Mouse (Mus musculus) C2C12 (cell line): ENCODE data around the gene Dnah11. TPM values are rescaled to one million over a fixed set of nuclear protein-coding genes. Genes with fewer than 3 reads are reported as not detected.

Experiments used
- H3K27me3 ChIP-seq: one replicate; pipeline ENCODE4 v1.6.1; 2011; ENCODE audit not compliant: control insufficient read depth, insufficient read depth, insufficient read length
- H3K36me3 ChIP-seq: one replicate; pipeline ENCODE4 v1.6.1; 2011; ENCODE audit not compliant: control insufficient read depth, insufficient read depth
- H3K4me3 ChIP-seq: one replicate; pipeline ENCODE4 v1.5.1; 2011; ENCODE audit warnings: mild to moderate bottlenecking, control low read depth; ENCODE audit not compliant: poor library complexity, insufficient read depth, severe bottlenecking
- H3K79me2 ChIP-seq: one replicate; pipeline ENCODE4 v1.6.1; 2011; ENCODE audit not compliant: control insufficient read depth, insufficient read depth
- H3K79me3 ChIP-seq: one replicate; pipeline ENCODE4 v1.6.1; 2011; ENCODE audit warnings: low read depth, control low read depth
- H3ac ChIP-seq: one replicate; pipeline ENCODE3; 2011; ENCODE audit warnings: low read depth; ENCODE audit not compliant: control insufficient read depth, insufficient read length
- CEBPB ChIP-seq: IDR thresholded peaks from one replicate; pipeline ENCODE4 v1.6.1; 2011; ENCODE audit warnings: low read depth, mild to moderate bottlenecking, control low read depth, moderate library complexity
- CTCF ChIP-seq: IDR thresholded peaks from one replicate; pipeline ENCODE4 v1.5.1; 2011; ENCODE audit not compliant: control insufficient read depth, insufficient read depth, insufficient read length
- FOSL1 ChIP-seq: IDR thresholded peaks from one replicate; pipeline ENCODE4 v1.8.0; 2011; ENCODE audit warnings: mild to moderate bottlenecking, low read length; ENCODE audit not compliant: poor library complexity, insufficient read depth, severe bottlenecking
- MAX ChIP-seq: IDR thresholded peaks from one replicate; pipeline ENCODE4 v1.6.1; 2011; ENCODE audit warnings: mild to moderate bottlenecking, control low read depth
- MYOD1 ChIP-seq: IDR thresholded peaks from one replicate; pipeline ENCODE4 v1.6.1; 2011; ENCODE audit warnings: low read depth; ENCODE audit not compliant: control insufficient read depth, insufficient read length
- MYOG ChIP-seq: IDR thresholded peaks from one replicate; pipeline ENCODE4 v1.6.1; 2011; ENCODE audit not compliant: control insufficient read depth, insufficient read length; ENCODE audit errors: extremely low read depth
- USF1 ChIP-seq: IDR thresholded peaks from one replicate; pipeline ENCODE4 v1.6.1; 2011; ENCODE audit warnings: low read depth, mild to moderate bottlenecking, control low read depth, moderate library complexity
- polyA plus RNA-seq: library from polyadenylated mRNA; unstranded; fragments of >200 nt; fragmentation: generic; extraction: Trizol; gene quantifications from one replicate; pipeline ENCODE4 v1.2.1, GENCODE M21; 2012; ENCODE audit warnings: missing spikeins

Dnah11 gene
- polyA plus RNA-seq, 1 experiment: under 0.01 TPM

- no peaks in the 10 kb centered on the region for H3K79me3 ChIP-seq
Observed at GRCm38 (mm10) chr12:117993499-117993898, 205.3 kb downstream of the Dnah11 start.

GRCm38 (mm10) chr12:117989018-117989828 is 209.6 kb downstream of the Dnah11 start:
- Histone ChIP-seq H3K79me3 (no peaks in the 10 kb centered on the region), H3ac (no peak overlapping the region), H3K79me2 (no peaks in the 10 kb centered on the region), H3K4me3 (no peak overlapping the region), H3K36me3 (no peaks in the 10 kb centered on the region), H3K27me3 (no peaks in the 10 kb centered on the region)
- TF ChIP-seq MAX (no peak), CEBPB (no peak), USF1 (no peak), CTCF (no peak), MYOG (no peak), MYOD1 (no peak), FOSL1 (no peak)

More at GRCm38 (mm10) chr12:117993499-117993898, 205.3 kb downstream of the Dnah11 start:
- H3ac ChIP-seq: no peak overlapping the region
- no peak overlapping the region for H3K4me3 ChIP-seq
- no peaks in the 10 kb centered on the region for H3K79me2 ChIP-seq
- no peaks in the 10 kb centered on the region for H3K36me3 ChIP-seq
- peak; percentile 31 for TF ChIP-seq CTCF
- TF ChIP-seq MYOD1: no peak
- H3K27me3 ChIP-seq: no peaks in the 10 kb centered on the region

- no peak for TF ChIP-seq MYOG
- TF ChIP-seq FOSL1: no peak
- TF ChIP-seq CTCF: no peak
- TF ChIP-seq MYOD1: no peak
- TF ChIP-seq CEBPB: no peak
- TF ChIP-seq MAX: no peak
- no peak for TF ChIP-seq USF1
- H3K27me3 ChIP-seq: no peaks in the 10 kb centered on the region
- H3K79me3 ChIP-seq: no peaks in the 10 kb centered on the region
- H3K36me3 ChIP-seq: no peaks in the 10 kb centered on the region
- no peak overlapping the region for H3K4me3 ChIP-seq
- no peaks in the 10 kb centered on the region for H3K79me2 ChIP-seq
- no peak overlapping the region for H3ac ChIP-seq
Observed at GRCm38 (mm10) chr12:117980315-117980714, 218.5 kb downstream of the Dnah11 start.

DNA sequence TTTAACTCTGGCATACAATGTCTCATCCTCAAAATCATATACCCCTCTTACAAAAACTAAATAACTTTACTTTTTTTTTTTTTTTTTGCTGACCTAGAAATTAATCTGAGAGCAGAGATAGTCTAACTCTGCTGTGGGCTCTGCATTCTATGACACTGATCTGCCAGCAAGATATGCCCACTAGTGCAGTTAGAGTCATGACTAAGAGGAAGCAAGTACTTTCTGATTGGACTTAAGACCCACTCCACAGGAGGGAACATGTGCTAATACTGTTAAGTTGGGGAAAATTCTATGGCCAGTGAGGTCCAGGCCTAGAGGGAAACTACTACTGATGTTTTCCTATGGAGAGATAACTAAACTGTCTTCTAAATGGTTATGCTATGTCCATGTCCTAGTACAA is 225.1 kb downstream of the Dnah11 start:
- Histone ChIP-seq H3ac (no peak overlapping the region), H3K36me3 (no peaks in the 10 kb centered on the region), H3K4me3 (no peak overlapping the region), H3K79me2 (no peaks in the 10 kb centered on the region), H3K79me3 (no peaks in the 10 kb centered on the region), H3K27me3 (no peaks in the 10 kb centered on the region)
- no peak for TF ChIP-seq CTCF
- no peak for TF ChIP-seq USF1
- no peak for TF ChIP-seq MYOD1
- no peak for TF ChIP-seq FOSL1
- no peak for TF ChIP-seq MYOG
- no peak for TF ChIP-seq CEBPB
- no peak for TF ChIP-seq MAX

DNA sequence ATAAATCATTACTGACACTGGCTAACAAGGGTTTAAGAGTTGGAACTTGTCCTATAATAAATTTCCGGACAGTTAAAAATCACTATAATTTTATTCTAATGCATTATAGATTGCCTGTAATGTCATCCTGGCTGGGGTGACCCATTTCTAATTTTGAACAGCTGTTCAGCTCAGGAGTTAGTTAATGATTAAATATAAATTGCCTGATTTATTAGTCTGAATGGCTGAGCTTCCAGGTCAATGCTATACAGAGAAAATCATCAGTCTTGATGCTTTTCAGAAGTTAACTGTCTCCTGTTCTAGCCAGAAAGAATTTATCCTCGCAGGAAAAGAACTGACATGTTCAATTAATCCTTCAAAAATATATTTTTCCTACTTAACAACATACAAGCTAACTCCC is 236.1 kb downstream of the Dnah11 start:
- no peak overlapping the region for H3K4me3 ChIP-seq
- no peaks in the 10 kb centered on the region for H3K79me3 ChIP-seq
- no peak overlapping the region for H3ac ChIP-seq
- no peaks in the 10 kb centered on the region for H3K27me3 ChIP-seq
- H3K36me3 ChIP-seq: no peaks in the 10 kb centered on the region
- TF ChIP-seq USF1 (no peak), MAX (no peak), MYOD1 (no peak), CTCF (no peak), CEBPB (no peak), MYOG (no peak), FOSL1 (no peak)
- no peaks in the 10 kb centered on the region for H3K79me2 ChIP-seq

- Histone ChIP-seq H3ac (no peak overlapping the region), H3K4me3 (no peak overlapping the region), H3K79me2 (no peaks in the 10 kb centered on the region), H3K27me3 (no peaks in the 10 kb centered on the region), H3K36me3 (no peaks in the 10 kb centered on the region), H3K79me3 (no peaks in the 10 kb centered on the region)
- no peak for TF ChIP-seq MYOD1
- TF ChIP-seq CEBPB: no peak
- TF ChIP-seq USF1: no peak
- TF ChIP-seq FOSL1: no peak
- TF ChIP-seq MYOG: no peak
- no peak for TF ChIP-seq CTCF
- no peak for TF ChIP-seq MAX
Observed at GRCm38 (mm10) chr12:117959213-117959612, 239.6 kb downstream of the Dnah11 start.
